Mouse (Mus musculus) heart, adult 8-10 months (tissue): ENCODE results near the gene Spib. TPM values are rescaled to one million over a fixed set of nuclear protein-coding genes. Genes with fewer than 3 reads are reported as not detected.
A peak's percentile ranks its signal among the peaks of the same experiment; 100 is the strongest.

Experiments used
- DNase-seq: peaks from one replicate; pipeline ENCODE4 v3.0.0; 2022; ENCODE audit warnings: low spot score
- total RNA-seq, 4 experiments: library from RNA; stranded (reverse); gene quantifications; 2 replicates each; pipeline ENCODE4 v1.2.4; 2022

The Spib gene
- total RNA-seq, 4 experiments from 2014 or later: 0.13 to 1.3 (median 0.27) TPM

DNA sequence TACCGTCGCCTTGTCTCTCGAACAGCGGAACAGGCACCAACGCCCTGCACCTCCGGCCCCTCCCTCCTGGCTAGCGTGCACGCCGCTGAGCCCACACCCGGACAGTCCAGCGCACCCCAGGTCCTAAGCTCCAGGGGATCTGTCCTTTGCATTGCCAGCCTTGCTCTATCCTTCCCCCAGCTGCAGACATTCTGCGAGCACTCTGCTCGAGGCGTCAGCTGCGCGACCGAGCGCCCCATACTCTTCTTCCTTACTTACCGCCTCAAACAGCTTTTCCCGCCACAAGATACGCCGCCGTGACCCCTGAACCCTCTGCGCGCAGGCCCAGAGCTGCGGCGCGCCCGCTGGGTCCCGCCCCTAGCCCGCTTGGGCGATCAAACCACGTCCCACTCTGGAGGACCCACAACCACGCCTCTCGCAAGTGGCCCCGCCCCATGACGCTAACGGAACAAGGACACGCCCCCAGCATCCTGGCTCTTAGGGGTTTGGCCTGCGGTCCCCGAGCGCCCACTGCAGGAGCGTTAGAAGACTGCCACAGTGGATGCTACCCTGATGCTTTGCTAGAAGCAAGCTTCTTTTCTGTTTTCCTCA, 16.7 kb upstream of the Spib start, which contains the start of gene Pold1:
TSS of gene Pold1 (minus strand) at position 353 of the 591 bp plus-strand sequence.
- DNase-seq: peak; percentile 100

DNA sequence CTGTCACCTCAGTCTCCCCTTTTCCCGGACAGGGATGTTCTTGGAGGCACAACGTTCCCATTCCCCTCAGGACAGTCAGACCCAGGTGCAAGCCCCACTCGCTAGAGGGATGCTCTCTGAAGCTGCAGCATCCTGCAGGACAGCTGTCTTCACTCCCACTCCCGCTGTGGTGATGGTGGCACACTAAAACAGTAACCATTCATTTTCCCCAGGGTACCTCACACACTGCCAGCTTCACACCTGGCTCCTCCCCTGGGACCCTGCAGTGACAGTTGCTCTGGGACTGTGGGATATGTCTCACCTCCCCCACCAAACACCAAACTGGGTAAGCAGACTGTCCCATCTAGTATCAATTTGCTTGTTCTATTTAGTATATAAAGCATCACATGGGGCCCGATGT, 15.9 kb upstream of the Spib start:
- DNase-seq: no peak

DNA sequence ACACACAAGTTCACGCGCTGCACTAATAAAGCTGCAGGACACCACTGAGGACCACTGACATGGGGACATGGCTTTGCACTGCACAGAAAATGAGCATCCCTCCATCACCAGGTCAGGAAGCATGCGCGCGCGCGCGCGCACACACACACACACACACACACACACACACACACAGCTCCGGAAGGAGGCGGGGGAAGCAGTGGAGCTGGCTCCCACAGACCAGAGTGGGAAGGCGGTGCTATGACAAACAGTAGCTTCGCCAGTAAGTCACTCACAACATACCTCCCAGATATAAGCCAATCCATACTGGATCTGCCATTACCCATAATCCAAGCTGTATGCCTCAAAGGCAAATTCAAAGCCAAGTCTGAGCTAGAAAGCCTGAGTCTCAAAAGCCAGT, 15.2 kb upstream of the Spib start:
- DNase-seq: no peak

DNA sequence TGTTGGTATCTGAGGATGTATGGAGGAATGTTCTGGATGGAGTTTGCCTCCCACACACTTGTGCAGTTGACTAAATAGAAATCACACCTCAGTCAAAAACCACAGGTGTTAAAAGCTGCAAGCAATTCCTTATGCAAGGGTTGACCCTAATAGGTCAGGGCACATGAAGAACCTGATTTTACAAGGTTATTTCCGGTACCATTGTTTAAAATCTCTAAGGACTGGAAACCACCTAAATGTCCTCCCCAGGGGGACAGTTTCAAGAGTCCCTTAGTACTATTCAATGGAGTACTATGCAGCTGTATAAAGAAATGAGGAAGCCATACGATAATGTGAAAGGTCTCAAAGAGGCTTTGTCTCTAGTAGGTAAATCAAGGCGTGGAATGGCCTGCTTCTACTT, 14.4 kb upstream of the Spib start:
- no peak for DNase-seq

DNA sequence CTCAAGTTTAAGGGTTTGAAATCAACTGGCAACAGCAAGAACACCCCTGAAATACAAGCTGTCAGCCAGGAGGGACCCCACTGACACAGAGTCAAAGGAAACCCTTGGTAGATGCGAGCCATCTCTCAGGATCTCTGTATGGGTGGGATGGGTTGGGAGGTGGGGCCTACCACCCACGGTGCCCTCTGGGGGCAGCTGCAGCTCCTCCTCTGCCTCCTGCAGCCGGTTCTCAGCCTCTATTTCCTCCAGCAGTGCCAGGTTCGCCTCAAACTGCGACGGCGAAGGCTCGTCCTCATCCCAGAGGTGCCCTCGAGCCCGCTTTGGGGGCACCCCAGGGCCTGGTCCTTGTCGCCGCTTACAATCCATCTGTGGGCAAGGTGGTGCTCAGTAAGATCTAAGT, 11.2 kb upstream of the Spib start:
- DNase-seq: no peak

DNA sequence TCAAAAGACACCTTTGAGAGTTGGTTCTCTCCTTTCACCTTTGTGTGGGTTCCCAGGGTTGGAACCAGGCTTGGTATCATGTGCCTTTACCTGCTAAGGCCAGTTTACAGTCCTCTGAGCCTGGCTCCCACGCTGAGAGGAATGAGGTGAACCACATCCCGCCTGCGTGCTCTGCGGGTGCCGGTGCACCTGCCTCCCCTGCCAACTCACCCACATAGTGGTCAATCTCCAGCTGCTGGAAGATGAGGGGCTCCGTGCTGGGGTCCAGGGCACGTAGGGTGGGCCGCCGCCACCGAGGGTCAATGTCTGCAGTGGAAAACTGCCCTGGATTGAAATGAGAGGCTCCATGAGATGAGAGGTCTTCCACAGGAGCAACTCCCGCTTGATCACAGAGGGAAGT, 10.7 kb upstream of the Spib start:
- no peak for DNase-seq

DNA sequence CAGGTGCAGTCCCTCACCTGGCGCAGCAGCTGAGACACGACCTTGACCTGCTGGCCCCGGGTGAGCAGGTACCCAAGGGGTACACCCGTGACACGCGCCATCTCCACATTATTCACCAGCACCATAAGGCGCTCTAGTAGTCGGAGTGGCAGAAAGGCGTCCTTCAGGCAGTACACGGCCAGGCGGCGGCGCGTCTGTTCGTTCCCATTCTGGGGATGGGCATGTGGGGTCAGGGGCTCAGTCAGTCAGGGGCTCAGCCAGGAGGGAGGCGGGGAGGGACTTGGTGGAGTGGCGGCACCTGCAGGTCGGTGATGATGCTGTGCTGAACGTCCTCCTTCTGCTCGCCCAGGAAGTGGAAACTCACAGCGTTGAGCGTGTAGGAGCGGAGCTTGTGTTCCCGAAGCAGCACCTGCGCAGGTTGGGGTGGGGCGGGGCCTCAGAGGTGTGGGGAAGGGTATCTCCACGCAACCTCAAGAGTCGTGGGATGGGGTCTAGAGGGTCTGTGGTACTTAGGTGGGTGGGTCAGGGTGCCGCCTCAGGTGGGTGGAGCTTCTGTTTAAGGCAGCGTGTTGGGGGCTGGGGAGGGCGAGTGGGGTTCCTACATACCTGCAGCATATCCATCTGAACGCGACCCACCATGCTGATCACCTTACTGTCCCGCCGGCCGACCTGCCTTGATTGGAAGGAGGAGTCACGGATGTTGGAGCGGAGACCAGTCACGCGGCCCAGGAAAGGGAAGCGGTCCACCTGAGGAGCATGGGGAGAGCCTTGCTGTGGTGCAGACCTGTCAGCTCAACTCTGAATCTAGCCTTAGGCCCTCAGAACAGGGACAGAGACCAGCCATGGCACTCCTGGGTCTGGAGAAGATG, 7.1 kb upstream of the Spib start:
- DNase-seq: no peak

DNA sequence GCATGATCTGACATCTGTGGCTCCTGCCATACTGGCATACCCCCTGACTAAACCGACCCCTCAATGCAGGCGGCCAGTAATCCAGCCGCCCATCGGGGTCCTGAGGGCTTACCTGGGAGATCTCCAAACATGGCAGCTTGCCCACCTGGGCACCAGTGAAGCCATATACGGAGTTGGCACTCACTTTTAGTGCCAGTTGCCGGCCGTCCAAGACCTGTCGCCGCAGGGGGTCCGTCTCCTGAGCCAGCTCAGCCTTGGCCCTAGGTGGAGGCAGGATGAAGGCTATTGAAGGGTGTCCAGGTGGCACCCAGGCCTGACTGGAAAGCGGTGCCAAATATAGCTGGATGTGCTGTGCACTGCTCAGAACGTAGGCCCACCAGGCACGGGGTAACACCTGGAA, 5.6 kb upstream of the Spib start:
- no peak for DNase-seq

DNA sequence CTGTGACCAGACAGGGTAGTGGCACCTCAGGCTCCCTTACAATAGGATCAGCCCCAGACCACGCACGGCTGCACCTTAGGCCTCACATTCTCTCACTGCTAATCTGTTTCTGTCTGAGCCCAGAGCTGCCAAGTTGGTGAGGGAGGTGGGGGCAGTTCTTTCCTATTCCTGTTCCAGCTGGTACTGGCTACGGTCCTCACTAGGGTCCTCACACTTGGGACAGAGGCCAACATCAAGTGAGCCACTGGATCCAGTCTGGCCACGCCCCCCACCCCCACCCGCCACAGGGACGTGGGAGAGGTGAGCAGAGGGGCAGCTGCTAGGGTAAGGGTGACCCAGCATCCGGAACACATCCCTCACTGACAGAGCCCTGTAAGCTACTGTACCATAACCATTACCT, 5.1 kb upstream of the Spib start:
- no peak for DNase-seq

DNA sequence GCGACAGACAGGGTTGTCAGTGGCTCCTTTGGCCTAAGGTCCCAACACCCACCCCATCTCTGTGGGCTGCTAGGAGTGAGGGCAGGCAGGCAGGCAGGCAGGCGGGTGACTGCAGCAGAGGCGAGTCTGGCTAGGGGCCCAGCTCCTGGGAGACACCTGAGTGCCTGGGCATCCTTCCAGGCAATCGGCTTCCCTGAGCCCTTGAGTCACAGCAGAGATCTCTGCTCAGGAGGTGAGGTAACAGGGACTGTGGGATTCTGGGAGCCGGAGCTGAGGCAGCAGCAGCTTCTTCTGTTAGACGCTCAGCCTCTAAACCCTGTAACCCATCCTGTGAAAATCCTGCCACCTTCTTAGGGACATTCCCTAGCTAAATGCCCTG, 4.7 kb upstream of the Spib start:
- DNase-seq: no peak

DNA sequence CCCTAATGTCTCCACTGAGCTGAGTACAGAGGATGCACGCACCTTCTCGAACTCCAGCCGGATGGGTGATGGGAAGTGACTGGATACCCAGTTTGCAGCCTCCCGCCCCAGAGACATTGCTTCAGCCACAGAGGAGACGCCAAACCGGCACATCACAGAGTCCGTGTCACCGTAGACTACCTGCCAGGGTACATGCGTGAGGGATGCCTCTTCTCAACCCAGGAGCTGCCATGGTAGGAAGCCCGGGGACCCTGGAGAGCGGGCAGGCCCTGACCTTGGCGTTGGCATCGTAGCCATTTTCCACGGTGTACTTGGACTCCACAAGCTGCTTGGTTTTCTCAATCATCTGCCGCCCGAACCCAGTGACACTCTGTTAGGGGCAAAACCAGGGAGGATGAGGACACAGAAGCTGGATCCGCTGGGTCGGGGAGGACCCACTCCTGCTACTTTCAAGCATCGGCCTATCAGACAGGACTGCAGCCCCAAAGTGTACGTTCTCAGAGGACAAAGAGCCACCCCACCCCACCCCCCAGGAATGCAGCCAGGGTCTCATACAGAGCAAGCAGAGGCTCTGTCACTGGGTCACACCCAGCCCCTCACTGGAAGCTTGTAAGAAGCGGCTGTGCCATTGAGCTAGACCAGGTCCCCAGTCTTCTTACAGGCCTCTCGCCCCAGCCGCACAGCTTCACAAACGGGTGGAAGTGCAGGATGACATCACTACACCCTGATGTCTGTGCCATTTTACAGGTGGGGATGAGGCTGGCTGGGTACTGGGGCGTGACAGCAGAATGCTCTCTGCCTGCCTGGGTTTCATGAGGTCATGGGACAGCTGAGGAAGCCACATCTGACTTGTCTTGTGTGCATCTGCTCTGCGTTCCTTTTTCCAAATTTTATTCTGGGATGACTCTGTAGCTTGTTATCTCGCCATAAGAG, 4.1 kb upstream of the Spib start:
- no peak for DNase-seq

DNA sequence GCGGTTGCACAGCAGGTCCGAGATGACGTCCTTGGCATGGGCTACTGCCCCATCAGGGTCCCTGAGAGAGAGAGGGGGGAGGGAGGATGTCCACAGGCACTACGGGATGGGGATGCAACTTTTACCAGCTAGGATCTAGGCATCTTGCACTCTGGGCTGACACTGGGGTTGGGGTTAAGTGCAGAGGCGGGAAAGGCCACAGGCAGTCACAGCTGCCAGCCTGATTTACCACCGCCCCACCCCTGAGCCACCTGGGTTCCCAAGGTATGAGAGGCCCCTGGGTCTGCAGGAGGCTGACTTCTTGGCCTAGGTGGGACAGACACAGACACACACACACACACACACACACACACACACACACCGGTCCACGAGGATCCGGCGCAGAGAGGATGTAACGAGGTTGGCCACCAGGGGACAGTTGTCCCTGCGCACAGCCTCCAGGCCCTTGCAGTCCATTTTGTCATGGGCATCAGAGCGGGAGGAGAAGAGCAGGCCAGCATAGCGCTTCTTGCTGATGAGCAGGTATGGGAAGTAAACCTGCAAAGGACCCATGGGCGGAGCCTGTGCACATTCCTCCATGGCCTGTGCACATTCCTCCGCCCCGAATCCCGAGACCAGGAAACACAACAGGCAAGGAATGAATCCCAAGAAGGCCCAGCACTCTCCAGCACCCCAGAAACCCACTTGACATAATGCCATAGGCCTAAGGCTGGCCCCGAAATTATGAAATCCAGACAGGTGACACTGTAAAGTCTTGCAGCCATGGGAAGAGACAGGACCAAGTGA, 3.0 kb upstream of the Spib start:
- no peak for DNase-seq

DNA sequence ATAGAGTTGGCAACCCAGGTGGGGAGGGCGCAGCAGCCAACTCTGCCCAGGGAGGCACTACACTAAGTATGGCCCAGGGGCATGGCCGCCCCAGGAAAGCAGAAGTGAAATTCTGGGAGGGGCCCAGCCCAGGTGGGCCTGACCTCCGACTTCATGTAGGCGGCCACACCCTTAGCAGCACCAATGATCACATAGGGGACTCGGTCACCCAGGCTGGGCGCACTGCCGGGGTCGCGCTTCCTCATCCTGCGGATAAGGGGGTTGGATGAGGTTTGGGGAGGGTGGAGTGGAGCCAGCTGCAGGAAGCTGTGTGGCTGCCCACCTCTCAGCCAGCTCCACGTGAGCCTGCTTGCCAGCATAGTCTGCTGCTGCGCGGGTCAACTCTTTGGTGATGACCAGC, 2.4 kb upstream of the Spib start:
- DNase-seq: no peak

DNA sequence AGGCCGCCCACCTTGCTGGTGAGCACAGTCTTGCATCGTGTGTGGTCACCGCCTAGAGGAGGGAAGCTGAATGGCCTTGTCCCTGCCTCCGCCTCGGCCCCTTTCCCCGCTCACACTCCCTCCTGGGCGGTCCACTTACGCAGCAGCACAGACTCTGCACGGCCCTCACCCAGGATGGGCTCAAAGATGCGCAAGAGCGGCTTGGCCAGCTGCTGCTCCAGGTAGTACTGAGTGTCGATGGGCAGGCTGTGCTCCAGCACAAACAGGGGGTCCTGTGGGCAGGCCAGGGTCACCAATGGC, 1.8 kb upstream of the Spib start:
- no peak for DNase-seq

DNA sequence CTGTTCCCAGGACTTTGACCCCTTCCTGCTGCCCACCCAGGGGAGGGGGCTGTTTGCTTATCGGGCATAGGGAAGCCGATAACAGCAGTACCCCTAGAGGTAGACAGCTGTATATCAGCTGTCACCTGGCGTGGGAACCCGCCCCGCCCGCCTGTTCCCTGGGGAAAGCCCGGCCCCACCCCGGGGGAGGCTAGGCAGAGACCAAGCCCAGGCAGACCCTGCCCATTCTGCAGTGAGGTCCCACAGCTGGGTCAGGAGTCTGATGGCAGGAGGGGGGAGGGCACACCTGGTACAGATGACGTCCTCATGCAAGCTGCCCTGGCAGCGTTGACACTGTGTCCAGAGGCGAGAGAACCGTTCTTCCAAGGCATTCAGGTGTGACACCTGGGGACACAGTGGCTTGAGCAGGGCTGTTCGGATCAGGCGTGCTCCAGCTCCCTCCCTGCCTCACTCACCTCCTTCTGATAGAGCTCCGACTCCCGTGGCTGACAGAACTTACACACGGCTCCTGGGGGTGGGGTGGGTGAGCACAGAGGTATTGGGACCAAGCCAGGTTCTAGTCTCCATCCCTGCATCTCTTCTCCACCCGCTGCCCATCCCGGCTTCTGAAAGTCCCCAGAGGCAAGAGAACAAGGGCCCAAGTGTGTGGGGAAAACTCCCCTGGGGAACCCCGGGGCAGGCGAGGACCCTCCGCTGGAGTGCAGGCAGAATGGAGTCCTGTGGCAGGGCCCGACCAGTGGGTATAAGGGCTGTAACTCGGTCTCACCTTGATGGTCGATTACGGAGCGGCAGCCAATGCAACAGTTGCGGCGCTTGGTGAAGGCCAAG, 1.3 kb upstream of the Spib start:
- no peak for DNase-seq

DNA sequence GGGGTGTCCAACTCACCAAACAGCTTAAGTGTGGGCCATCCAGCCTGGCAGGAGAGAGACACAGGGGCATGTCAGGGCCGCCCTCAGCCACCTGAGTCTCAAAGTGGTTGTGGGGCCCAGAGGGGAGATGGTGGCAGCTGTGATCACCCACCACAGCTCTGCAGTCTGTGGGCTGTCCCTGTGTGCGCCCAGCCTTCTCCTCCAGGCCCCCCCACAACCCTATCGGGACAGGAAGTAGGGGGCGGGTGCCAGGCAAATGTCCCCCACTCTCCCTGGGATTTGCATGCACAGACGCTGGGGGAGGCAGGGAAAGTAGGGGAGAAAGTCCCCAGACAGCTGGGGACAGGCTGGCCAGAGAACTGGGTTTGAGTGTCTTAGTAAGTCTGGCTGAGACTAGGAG, 664 bp downstream of the Spib start:
- DNase-seq: no peak

DNA sequence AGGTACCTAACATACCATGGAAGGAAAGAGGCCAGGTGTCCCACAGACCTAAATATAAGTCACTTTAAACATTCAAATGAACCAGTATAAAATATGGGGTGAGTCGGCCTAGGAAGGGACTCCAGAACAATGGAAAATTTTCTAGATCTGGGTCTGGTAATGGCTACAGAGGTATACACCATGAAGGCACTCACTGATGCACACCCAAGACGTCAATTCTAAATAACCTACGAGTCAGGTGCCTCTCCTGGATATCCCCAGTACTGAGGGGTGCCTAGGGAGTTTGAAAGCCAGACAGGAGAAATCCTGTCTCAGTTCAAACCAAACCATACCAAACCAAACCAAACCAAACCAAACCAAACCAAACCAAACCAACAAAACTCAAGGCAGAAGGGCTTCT, 1.4 kb downstream of the Spib start:
- DNase-seq: no peak

DNA sequence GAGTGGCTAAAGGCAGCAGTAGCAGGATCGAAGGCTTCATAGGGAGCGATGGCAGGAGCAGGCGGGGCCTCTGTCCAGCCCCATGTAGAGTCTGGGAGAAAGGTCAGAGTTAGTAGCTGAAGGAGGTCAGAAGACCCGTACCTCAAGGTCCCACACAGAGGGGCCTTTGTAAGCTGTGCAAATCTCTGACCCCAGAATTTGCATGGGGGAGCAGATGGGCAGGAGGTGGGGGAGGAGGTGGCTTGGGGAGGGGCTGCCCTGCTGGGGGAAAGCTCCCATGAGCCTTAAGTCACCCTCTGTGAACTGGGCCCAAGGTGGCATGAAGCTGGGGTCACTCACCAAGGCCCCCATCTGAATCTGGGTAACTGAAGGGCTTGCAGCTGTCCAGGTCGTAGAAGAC, 2.4 kb downstream of the Spib start:
- DNase-seq: no peak

DNA sequence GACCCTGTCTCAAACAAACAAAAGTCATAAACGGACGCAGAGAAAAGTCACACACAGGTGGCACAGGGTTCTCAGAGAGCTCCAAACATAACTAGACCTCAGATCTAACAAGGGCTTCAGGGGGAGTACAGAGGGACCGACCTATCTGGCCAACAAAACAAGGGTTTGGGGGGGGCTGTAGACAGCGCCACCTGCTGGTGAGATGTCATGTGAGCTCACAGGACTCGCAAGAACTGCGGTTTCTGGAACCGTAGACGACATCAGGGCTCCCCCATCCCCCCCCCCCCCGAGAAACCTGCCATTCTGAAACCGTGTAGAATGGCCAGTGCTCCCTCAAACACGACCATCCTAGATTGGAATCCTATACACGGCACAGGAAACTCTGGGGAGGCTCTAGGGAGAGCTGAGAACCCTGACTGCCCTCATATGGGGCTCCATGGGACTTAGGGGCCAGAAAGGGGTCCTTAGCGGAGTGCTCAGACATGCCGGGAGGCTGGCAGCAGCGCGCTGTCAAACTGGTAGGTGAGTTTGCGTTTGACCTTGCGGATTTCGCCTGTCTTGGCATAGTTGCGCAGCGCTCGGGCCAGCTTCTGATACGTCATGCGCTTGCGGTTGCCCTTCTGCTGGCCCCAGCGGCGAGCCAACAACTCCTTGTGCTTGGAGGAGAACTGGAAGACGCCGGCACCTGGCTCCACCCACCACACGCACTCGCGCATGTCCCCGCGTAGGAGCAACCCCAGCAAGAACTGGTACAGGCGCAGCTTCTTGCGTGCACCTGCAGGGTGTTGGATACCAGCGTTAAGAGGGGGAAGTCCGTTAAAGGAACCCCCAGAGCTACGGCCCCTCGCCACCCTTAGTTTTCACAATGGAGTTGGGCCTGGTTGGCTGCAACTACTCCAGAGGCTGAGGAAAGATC, 4.1 kb downstream of the Spib start:
- DNase-seq: peak; percentile 62
